Mouse (Mus musculus) erythroblast, embryonic 14.5 days (primary cell): Measurements from ENCODE around the gene Arl15.

Experiments
- GATA1 ChIP-seq: IDR thresholded peaks from 2 replicates; pipeline ENCODE4 v1.6.1; 2012; ENCODE audit warnings: low read length, inconsistent platforms, mixed read lengths
- TAL1 ChIP-seq: IDR thresholded peaks from 3 replicates; pipeline ENCODE4 v1.6.1; 2012; ENCODE audit warnings: low read length, inconsistent platforms, mixed read lengths

- TF ChIP-seq GATA1 (no peak), TAL1 (no peak)
These were observed 300.0 kb downstream of the Arl15 start for GRCm38 (mm10) chr13:114094151-114094875.
